Mouse (Mus musculus) embryo, embryonic 9.5 days (tissue): ENCODE measurements around the gene Olfr686.

Experiments used
- DNase-seq: peaks from one replicate; pipeline ENCODE4 v3.0.0-alpha.2; 2017; ENCODE audit errors: extremely low spot score

Gene Olfr686

GRCm38 (mm10) chr7:105207385-105207784 lies at the start of gene Olfr686:
TSS of gene Olfr686 (minus strand) at chr7:105207485.
- DNase-seq, result no peak

- no peak for DNase-seq
Measured at GRCm38 (mm10) chr7:105256656-105257055, 49.4 kb upstream of the Olfr686 start.

GRCm38 (mm10) chr7:105248197-105248596 lies 40.9 kb upstream of the Olfr686 start:
- no peak for DNase-seq

DNA sequence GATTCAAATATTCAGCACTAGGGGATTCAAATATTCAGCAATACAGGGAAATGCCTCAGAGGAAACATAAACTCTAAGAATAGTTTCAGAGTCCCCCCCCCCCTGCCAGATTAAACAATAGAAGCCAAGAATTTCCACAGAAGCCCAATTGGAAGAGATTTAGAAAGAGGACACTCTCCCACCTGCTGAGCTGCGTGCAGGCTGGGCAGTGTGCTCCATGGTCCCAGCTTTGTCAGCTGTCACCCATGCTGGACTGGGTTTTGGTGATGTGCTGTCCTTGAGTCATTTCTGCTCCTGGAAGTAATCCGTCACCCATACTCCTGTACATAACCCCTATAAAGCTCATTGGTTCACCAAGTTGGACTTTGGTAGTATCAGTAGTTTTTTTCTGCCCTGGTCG lies 40.4 kb upstream of the Olfr686 start:
- no peak for DNase-seq

DNA sequence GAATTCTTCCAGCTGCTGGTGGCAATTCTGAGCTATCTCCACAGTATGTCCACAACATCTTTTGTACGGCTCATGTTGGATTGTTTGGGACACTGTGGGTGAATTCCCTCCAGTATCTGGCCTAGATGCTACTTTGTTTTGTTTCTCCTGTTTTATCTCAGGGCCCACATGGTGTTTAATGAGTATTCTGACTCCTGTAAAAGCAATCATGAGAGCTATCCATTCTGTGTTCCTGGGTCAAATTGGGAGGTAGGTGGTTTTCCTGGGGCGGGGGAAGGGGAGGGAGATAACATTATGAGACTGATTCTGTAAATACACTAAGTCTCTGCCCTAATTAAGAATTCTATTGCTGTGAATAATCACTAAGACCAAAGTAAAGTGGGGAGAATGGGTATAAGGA lies 22.1 kb upstream of the Olfr686 start:
- DNase-seq, result no peak

DNA sequence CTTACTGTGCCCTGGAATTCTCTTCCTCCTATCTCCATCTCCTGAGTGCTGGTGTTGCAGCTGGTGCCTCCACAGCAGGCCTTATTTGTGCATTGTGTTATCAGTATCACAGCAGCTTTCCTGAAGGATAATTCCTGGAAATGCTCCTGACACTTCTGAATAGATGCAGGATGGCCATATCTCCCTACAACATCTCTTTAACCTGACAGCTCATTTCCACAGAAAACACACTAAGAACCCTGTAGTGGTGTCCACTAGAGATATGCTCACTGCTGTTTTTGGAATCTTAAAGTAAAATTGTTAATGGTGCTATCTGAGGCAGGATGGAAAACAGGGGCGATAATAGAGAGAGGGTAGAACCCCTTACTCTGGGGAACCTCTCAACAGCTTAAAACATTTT lies 20.9 kb upstream of the Olfr686 start:
- DNase-seq, result no peak

DNA sequence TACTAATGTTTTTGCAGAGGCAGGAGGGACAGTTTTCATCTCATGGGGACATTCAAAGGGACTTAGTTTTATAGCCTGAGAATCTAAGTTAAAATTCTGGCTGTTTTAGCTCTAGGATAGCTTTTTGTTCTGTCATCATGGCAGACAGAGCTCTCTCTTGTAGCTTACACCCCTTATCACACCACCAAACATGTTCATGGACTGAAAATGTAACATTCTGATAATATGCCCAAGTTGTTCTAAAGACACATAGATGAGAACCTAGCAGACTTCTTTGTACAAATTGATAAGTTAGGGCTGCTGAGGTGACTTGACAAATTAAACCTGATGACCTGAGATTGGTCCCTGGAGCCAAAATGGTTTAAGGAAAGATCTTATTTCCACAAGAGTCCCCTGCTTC lies 19.4 kb upstream of the Olfr686 start:
- no peak for DNase-seq

GRCm38 (mm10) chr7:105226072-105226471 lies 18.8 kb upstream of the Olfr686 start:
- no peak for DNase-seq

DNA sequence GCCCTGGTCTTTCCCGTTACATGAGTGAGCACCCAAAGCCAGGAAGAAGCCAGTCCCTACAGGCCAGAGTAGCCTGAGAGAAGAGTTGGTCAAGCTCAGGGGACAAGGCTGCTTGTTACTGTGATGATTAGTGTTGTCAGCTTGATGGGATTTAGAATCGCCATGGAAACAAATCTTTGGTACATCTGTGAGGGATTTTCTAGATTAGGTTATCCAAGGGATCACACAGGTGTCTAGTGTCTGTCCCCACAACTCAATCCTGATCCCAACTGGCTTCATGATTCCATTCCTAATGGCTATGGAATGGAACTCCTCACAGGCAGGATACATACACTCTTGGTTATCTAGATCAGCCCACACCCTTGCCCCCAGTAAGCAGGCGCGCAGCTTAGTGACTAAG lies 11.0 kb upstream of the Olfr686 start:
- DNase-seq, result no peak

DNA sequence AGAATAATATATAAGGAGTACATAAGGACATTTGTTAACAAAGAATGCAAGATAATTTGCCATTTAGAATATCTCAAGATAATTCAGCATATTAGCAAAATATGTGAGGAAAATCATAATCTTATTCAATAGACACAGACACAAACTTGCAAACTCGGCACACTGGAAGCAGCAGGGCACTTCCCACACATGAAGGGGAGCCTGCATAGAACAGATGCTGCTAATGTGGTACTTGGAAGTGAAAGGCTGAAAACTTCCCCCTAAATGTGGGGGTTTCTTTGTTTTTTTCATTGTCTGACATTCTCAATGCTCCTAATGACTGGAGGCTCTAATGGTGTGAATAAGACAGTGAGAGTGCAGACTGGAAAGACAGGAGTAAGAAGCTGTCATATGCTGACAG lies 7.5 kb upstream of the Olfr686 start:
- DNase-seq, result no peak

- no peak for DNase-seq
Measured at GRCm38 (mm10) chr7:105185912-105186311, 21.4 kb downstream of the Olfr686 start, which contains the start of gene Olfr685. TSS of gene Olfr685 (minus strand) at chr7:105186012.

DNA sequence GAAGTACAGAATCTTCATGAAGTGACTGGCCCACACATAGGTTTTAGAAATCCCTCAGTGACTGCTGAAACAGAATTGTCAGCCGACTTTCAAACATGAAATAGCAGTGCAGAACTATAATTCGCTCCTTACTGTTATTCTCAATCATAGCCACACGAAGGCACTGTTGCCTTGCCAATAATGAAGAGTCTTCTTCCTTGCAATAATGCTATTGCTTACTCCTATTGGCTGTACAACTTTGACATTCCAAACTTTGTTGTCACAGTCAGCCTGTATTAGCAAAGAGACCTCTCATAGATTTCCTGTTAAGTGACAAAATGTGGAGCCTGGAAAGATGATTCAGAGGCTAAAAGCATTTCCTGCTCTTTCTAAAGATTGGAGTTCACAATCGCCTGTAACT lies 36.5 kb downstream of the Olfr686 start:
- DNase-seq, result no peak

GRCm38 (mm10) chr7:105163553-105163952 lies 43.7 kb downstream of the Olfr686 start, which contains the start of gene Olfr684:
TSS of gene Olfr684 (minus strand) at chr7:105163653.
- DNase-seq, result no peak
